Mouse (Mus musculus) left cerebral cortex, adult 18-20 months (tissue): ENCODE measurements at regions not wholly inside any gene's neighbourhood (a gene's known extent, or its start where the extent isn't known, plus 50 kb on each side); places are given as distances from the start of the nearest gene placed in this dataset.

Source experiments
- DNase-seq, 2 experiments: peaks; one replicate each; pipeline ENCODE4 v3.0.0; 2021 to 2022; ENCODE audit warnings: low spot score in 2 of 2, mixed read lengths in 1 of 2

DNA sequence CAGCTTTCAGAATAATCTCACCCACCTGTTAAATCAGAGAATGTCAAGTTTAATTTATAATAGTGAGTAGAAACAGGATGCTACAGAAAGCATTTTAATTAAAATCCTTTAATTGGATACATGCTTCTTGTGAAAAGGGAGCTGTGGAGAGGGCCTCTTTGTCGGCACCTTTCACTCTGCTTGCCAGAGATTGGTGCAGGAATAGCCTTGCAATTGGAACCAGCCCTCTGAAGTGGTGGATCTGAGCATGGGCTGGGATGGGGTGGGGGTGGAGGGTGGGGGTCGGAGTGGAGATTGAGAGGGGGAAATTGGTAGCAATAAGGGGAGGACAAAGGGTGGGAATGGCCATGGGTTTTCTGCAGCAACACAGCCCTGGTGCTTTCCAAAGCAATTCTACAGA lies 207.2 kb downstream of the Tbx15 start:
- DNase-seq: no peak

GRCm38 (mm10) chr3:99447813-99448212 lies 207.6 kb downstream of the Tbx15 start:
- no peak for DNase-seq

DNA sequence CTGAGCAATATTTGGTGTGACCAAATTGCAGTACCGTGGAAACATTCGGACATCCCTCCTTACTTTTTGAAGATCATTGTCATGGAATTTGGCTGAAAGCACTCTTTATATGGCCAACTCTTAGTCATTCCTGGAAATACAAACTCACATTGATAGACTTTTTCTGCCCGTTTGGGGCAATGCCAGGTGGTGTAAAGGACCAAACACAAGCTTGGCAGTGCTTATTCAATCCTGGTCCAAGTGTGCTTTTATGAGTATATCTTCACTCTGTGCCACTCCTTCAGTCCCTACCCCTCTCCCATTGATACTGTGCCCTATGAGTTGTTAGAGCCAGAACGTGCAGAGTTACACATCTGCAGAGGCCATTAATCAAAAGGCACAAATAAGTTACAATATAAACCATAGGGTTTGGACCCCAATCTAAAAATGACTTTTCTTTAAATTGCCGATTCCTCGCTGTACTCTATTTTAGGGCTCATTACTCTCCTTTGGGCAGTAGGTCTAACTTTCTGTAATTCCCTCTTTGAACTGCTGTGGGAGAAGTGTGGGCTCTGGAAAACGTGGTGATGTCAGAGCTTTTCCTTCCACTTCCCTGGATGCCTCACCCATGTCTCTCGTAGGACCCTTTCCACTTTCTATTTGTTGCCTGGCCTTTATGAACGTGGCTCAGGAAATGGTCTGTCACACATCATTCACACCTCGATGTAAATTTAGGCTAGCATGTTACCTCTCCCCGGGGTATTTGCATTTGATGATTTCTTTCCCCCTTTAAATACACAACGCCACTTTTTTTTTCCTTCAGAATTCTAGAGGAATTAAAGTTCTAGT lies 219.1 kb downstream of the Tbx15 start:
- no peak for DNase-seq

- peak in 1 of 2 experiments; percentile 2 for DNase-seq
Observed at GRCm38 (mm10) chr3:99499980-99500379, 259.8 kb downstream of the Tbx15 start.

GRCm38 (mm10) chr3:99504772-99505171 lies 264.6 kb downstream of the Tbx15 start:
- DNase-seq: no peak

GRCm38 (mm10) chr3:99512250-99512649 lies 272.1 kb downstream of the Tbx15 start:
- no peak for DNase-seq

DNA sequence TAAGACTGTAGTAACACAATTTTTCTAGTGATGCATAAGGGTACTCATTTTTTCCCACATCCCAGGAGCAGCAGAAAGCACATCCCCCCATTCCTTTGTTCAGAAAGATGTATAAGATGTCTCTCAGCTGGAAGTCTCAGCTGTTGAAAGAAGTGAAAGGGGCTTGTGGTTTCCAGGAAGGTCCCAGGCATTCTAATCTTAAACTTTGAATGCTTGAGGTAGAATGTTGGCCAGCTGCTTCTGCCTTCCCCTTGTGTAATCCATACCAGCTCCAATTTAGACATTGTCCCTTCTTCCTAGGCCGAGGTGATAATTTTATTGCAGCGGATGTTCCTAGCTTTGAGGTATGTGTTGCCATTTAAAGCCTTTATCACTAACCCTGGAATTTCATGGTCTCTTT lies 272.8 kb downstream of the Tbx15 start:
- no peak for DNase-seq

GRCm38 (mm10) chr3:99515751-99516150 lies 275.6 kb downstream of the Tbx15 start:
- peak; percentile 9 to 41 for DNase-seq

- DNase-seq: no peak
Observed at GRCm38 (mm10) chr3:99560917-99561316, 320.7 kb downstream of the Tbx15 start.

DNA sequence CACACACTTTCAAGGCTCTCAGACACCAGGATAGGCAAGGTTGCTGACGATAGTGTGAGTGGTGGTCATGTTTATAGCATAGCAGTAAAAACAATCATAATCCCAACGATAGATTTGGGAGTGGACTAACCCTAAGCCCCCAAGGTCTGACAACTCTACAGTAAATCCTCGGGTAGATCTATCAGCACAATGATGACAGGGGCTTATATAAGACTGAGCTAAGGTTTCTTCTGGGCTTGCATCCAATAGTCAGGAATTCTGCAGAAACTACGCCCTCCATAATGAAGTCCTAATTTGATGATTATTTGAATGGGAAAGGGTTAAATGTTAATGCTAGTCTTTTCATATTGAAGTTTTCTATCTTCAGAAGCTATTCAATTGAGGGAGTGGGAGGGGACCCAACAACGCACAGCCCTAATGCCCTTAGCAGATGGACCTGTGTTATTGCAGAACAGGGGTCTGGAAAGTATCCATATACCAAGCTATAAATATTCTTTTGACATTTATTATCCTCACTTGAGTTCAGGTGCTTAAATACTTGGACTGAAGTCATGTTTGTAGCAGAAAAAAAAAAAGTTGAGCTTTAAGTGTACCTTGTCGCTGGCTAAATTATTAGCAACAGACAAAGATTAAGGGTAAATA lies 311.8 kb upstream of the Spag17 start:
- no peak for DNase-seq

- no peak for DNase-seq
Observed at GRCm38 (mm10) chr3:99573977-99574373, 311.2 kb upstream of the Spag17 start.

GRCm38 (mm10) chr3:99602679-99603078 lies 282.5 kb upstream of the Spag17 start:
- no peak for DNase-seq

DNA sequence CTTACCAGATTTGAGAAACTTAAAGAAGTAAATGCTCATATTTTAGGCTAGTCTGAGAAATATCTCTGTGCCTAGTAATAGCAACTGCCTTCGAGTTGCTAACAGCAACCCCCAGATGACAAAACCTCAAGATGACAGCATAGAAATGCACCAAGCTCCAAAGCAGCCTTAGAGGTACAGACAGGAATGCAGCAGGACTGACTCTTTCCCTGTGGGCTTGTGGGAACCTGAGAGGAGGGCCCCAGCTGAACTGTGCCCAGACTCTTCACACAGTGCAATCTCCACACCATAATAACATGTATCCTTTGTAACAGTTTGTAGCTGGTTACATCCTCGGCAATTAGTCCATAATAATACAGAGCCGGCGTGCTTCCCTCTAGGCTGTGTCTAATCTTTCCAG lies 252.9 kb upstream of the Spag17 start:
- DNase-seq: peak in 1 of 2 experiments; percentile 2

DNA sequence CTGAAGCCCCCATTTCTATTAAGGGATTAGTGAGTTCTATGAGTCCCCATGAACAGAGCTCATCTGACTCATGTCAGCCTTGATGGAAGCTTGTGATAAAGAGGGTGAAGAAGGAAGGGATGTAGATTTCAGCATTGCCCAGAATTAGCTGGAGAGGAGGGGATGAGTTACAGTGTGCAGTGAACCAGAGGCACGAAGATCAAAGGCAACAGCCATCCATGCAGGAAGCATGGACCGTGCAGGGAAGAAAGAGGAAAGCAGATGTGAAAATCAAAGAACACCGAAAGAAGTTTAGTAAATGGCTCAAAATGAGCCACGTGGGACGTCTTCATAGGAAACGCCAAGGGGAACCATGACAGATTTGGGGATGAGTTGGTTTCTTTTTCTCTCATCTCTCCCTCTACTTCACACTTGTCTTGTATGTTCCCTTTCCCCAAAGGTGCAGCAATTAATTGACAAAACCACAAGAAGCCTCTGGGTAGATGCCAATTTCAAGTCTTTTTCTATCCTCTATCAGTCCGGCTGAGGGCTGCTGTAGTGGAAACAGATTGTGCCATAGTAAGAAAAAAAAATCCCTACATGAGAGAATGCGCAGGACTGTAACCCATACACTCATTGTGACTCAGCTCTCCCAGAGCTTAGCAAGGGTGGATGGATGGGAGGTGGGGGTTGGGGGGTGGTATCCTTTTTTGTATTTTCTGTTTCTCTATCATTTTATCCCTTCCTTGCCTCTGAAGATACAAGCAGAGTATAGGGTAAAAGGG lies 243.7 kb upstream of the Spag17 start:
- no peak for DNase-seq

GRCm38 (mm10) chr3:99644910-99645309 lies 240.3 kb upstream of the Spag17 start:
- DNase-seq: no peak

GRCm38 (mm10) chr3:99645318-99645717 lies 239.9 kb upstream of the Spag17 start:
- DNase-seq: no peak

DNA sequence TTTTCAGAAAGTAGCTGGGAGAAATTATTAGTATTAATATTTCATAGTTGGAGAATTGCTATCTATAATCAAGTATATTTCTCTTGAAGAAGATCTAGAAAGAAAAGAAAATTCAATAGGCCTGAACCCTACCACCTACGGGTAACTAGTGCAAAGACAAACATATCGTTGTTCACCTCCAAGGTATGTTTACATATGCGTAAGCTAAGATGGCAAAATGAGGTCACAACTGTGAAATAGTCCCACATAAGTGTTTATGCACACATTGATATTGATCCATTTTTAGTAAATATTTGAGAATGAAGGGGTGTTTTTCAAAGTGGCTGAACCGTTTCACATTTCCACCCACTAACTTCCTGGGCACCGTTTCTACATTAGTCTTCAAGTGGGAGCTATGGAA lies 227.6 kb upstream of the Spag17 start:
- DNase-seq: no peak

DNA sequence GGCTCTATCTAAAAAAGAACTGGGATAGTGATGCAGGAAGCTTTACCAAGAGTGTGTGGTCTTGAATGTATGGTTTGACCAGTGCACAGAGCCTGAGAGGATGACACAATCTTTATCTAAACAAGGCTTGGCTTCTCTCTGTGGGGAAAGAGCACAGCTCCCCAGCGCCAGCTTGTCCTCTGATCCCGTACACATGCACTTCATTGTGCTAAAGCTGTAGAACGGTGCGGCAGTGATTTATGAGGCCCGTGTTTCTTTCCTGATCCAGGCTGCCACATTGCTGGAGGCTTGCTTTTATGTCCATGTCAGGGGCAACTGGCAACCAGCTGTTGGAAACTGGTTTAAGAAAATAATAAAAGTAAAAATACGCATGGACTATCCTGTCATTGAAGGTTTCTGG lies 221.4 kb upstream of the Spag17 start:
- no peak for DNase-seq

- DNase-seq: no peak
Observed at GRCm38 (mm10) chr3:99665363-99665762, 219.8 kb upstream of the Spag17 start.

DNA sequence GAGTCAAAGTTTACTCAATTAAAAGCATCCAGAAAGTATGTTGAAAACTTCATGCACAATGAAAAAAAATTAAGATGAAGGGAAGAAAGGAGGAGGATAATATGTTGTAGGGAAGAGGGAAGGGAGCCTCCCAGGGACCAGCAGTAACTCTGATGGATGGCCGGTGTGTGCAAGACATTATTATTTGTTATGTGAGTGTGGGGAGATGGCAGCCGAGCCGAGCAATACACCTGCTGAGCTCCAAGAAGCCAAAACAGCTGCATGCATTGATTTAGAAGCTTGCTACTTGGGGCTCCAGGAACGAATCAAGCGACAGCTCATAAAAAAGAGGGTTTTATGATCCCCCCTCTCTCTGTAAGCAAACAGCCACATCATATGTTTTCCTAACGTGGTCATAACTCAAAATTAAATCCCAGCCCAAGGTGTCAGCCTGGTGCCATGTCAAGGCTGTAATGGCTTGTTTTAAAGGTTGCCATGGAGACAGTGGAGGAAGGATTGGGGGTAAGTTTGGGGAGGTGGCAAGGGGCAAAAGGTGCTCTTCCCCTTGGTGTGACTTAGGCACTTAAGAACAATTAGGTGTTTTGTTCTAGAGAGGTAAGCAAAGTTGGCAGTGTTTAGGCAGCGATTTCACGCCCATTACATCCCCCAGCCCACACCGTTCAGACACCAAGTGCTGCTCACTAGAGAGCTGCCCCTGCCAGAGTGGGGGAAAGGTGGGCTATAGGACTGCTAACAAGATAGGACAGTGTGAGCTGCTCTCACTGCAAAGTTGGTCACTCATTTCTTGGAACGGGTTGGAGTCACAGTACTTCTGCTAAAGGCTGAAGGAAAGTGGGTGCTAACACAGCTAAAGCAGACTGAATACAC lies 219.1 kb upstream of the Spag17 start:
- DNase-seq: no peak

GRCm38 (mm10) chr3:99674145-99674544 lies 211.1 kb upstream of the Spag17 start:
- no peak for DNase-seq
